Mouse (Mus musculus): ENCODE data around the gene Bves. TPM values are rescaled to one million over a fixed set of nuclear protein-coding genes. Genes with fewer than 3 reads are reported as not detected.
A peak's percentile ranks its signal among the peaks of the same experiment; 100 is the strongest.
"Not testable (repeated sequence)": the region's sequence is repeated elsewhere in the genome, so short reads cannot be mapped to it uniquely, and the experiment has no call there.

Gene Bves
- polyA plus RNA-seq (2015; fragmentation: Nextera tagmentation; extraction: Ambion mirVana), result 1.7 and 1.9 TPM in 2 replicates

GRCm38 (mm10) chr10:45335434-45336422, at the start of gene Bves:
Gene Bves (plus strand): TSS chr10:45335772.
- peak within 1 kb of the TSS; percentile 70 for H3K9ac ChIP-seq (ENCODE audit: low read length)
- no peaks in the 10 kb centered on the region for H3K36me3 ChIP-seq (ENCODE audit: control insufficient read depth, insufficient read depth, low read length)
- WGBS, result 2% methylated on average over 74 of the region's 116 CpGs
- H3K4me2 ChIP-seq (ENCODE audit: low read depth, low read length), result peak within 1 kb of the TSS; percentile 85
- ATAC-seq (ENCODE audit: low read depth), result peak; percentile 79
- no peaks in the 10 kb centered on the region for H3K4me1 ChIP-seq (replicated peaks; ENCODE audit: control insufficient read depth, insufficient read depth, low read length)
- peaks cover 21% of the 10 kb centered on the region for H3K27me3 ChIP-seq (ENCODE audit: control insufficient read depth, insufficient read depth, low read depth, low read length)
- H3K27ac ChIP-seq (ENCODE audit: low read length), result no peak within 1 kb of the TSS
- no peaks in the 10 kb centered on the region for H3K9me3 ChIP-seq (ENCODE audit: control insufficient read depth, low read length)
- H3K4me3 ChIP-seq (ENCODE audit: low read length), result peak within 1 kb of the TSS; percentile 70

- Histone ChIP-seq H3K4me3 (ENCODE audit: low read length) (no peak overlapping the region), H3K9ac (ENCODE audit: low read length) (no peak overlapping the region), H3K27me3 (ENCODE audit: control insufficient read depth, insufficient read depth, low read depth, low read length) (peaks cover 23% of the 10 kb centered on the region), H3K36me3 (ENCODE audit: control insufficient read depth, insufficient read depth, low read length) (no peaks in the 10 kb centered on the region), H3K4me1 (replicated peaks; ENCODE audit: control insufficient read depth, insufficient read depth, low read length) (peaks cover 4% of the 10 kb centered on the region), H3K9me3 (ENCODE audit: control insufficient read depth, low read length) (no peaks in the 10 kb centered on the region), H3K27ac (ENCODE audit: low read length) (no peak overlapping the region), H3K4me2 (ENCODE audit: low read depth, low read length) (no peak overlapping the region)
- WGBS, result 34% methylated on average over 7 of the region's 7 CpGs
- ATAC-seq (ENCODE audit: low read depth), result no peak
Observed at GRCm38 (mm10) chr10:45288351-45288750, 47.2 kb upstream of the Bves start.

- no peaks in the 10 kb centered on the region for H3K36me3 ChIP-seq (ENCODE audit: control insufficient read depth, insufficient read depth, low read length)
- peak overlapping the region; percentile 69 for H3K9ac ChIP-seq (ENCODE audit: low read length)
- H3K4me3 ChIP-seq (ENCODE audit: low read length), result peak overlapping the region; percentile 61
- H3K27ac ChIP-seq (ENCODE audit: low read length), result no peak overlapping the region
- peaks cover 4% of the 10 kb centered on the region for H3K4me1 ChIP-seq (replicated peaks; ENCODE audit: control insufficient read depth, insufficient read depth, low read length)
- WGBS, result 1% methylated on average over 71 of the region's 71 CpGs
- peaks cover 23% of the 10 kb centered on the region for H3K27me3 ChIP-seq (ENCODE audit: control insufficient read depth, insufficient read depth, low read depth, low read length)
- H3K4me2 ChIP-seq (ENCODE audit: low read depth, low read length), result peak overlapping the region; percentile 95
- peak; percentile 76 for ATAC-seq (ENCODE audit: low read depth)
- no peaks in the 10 kb centered on the region for H3K9me3 ChIP-seq (ENCODE audit: control insufficient read depth, low read length)
Observed at GRCm38 (mm10) chr10:45289218-45290105, 46.1 kb upstream of the Bves start.

GRCm38 (mm10) chr10:45290618-45291017, 45.0 kb upstream of the Bves start:
- no peak overlapping the region for H3K9ac ChIP-seq (ENCODE audit: low read length)
- 59% methylated on average over 5 of the region's 5 CpGs for WGBS
- ATAC-seq (ENCODE audit: low read depth), result no peak
- H3K27ac ChIP-seq (ENCODE audit: low read length), result no peak overlapping the region
- H3K4me1 ChIP-seq (replicated peaks; ENCODE audit: control insufficient read depth, insufficient read depth, low read length), result peaks cover 4% of the 10 kb centered on the region
- H3K9me3 ChIP-seq (ENCODE audit: control insufficient read depth, low read length), result no peaks in the 10 kb centered on the region
- H3K4me3 ChIP-seq (ENCODE audit: low read length), result no peak overlapping the region
- H3K36me3 ChIP-seq (ENCODE audit: control insufficient read depth, insufficient read depth, low read length), result no peaks in the 10 kb centered on the region
- H3K4me2 ChIP-seq (ENCODE audit: low read depth, low read length), result no peak overlapping the region
- H3K27me3 ChIP-seq (ENCODE audit: control insufficient read depth, insufficient read depth, low read depth, low read length), result peaks cover 23% of the 10 kb centered on the region

- H3K9me3 ChIP-seq (ENCODE audit: control insufficient read depth, low read length); H3K4me2 ChIP-seq (ENCODE audit: low read depth, low read length); H3K36me3 ChIP-seq (ENCODE audit: control insufficient read depth, insufficient read depth, low read length); H3K4me1 ChIP-seq (replicated peaks; ENCODE audit: control insufficient read depth, insufficient read depth, low read length); H3K27ac ChIP-seq (ENCODE audit: low read length); H3K9ac ChIP-seq (ENCODE audit: low read length); H3K4me3 ChIP-seq (ENCODE audit: low read length): not testable (repeated sequence)
- WGBS, result 25% methylated on average over 4 of the region's 4 CpGs
- peaks cover 23% of the 10 kb centered on the region for H3K27me3 ChIP-seq (ENCODE audit: control insufficient read depth, insufficient read depth, low read depth, low read length)
- ATAC-seq (ENCODE audit: low read depth), result peak; percentile 23; the same call in 1 of the 2 replicates
Observed at GRCm38 (mm10) chr10:45292159-45292558, 43.4 kb upstream of the Bves start.

GRCm38 (mm10) chr10:45295093-45295492, 40.5 kb upstream of the Bves start:
- Histone ChIP-seq H3K4me1 (replicated peaks; ENCODE audit: control insufficient read depth, insufficient read depth, low read length) (no peaks in the 10 kb centered on the region), H3K9me3 (ENCODE audit: control insufficient read depth, low read length) (no peaks in the 10 kb centered on the region)

GRCm38 (mm10) chr10:45298503-45298902, 37.1 kb upstream of the Bves start:
- 71% methylated on average over 6 of the region's 6 CpGs for WGBS

More at GRCm38 (mm10) chr10:45295093-45295492, 40.5 kb upstream of the Bves start:
- no peak overlapping the region for H3K9ac ChIP-seq (ENCODE audit: low read length)
- ATAC-seq (ENCODE audit: low read depth), result no peak
- H3K36me3 ChIP-seq (ENCODE audit: control insufficient read depth, insufficient read depth, low read length), result no peaks in the 10 kb centered on the region
- H3K27ac ChIP-seq (ENCODE audit: low read length), result no peak overlapping the region
- WGBS, result 73% methylated on average over 5 of the region's 5 CpGs
- no peak overlapping the region for H3K4me3 ChIP-seq (ENCODE audit: low read length)
- H3K27me3 ChIP-seq (ENCODE audit: control insufficient read depth, insufficient read depth, low read depth, low read length), result peaks cover 6% of the 10 kb centered on the region
- H3K4me2 ChIP-seq (ENCODE audit: low read depth, low read length), result no peak overlapping the region

GRCm38 (mm10) chr10:45299509-45299908, 36.1 kb upstream of the Bves start:
- Histone ChIP-seq H3K4me3 (ENCODE audit: low read length) (no peak overlapping the region), H3K9me3 (ENCODE audit: control insufficient read depth, low read length) (no peaks in the 10 kb centered on the region), H3K9ac (ENCODE audit: low read length) (no peak overlapping the region), H3K4me1 (replicated peaks; ENCODE audit: control insufficient read depth, insufficient read depth, low read length) (no peaks in the 10 kb centered on the region), H3K27ac (ENCODE audit: low read length) (no peak overlapping the region), H3K27me3 (ENCODE audit: control insufficient read depth, insufficient read depth, low read depth, low read length) (no peaks in the 10 kb centered on the region), H3K4me2 (ENCODE audit: low read depth, low read length) (no peak overlapping the region), H3K36me3 (ENCODE audit: control insufficient read depth, insufficient read depth, low read length) (no peaks in the 10 kb centered on the region)
- ATAC-seq (ENCODE audit: low read depth), result no peak
- 73% methylated on average over 4 of the region's 4 CpGs for WGBS

More at GRCm38 (mm10) chr10:45298503-45298902, 37.1 kb upstream of the Bves start:
- H3K9me3 ChIP-seq (ENCODE audit: control insufficient read depth, low read length), result no peaks in the 10 kb centered on the region
- no peak overlapping the region for H3K4me3 ChIP-seq (ENCODE audit: low read length)
- H3K36me3 ChIP-seq (ENCODE audit: control insufficient read depth, insufficient read depth, low read length), result no peaks in the 10 kb centered on the region
- no peak for ATAC-seq (ENCODE audit: low read depth)
- no peak overlapping the region for H3K9ac ChIP-seq (ENCODE audit: low read length)
- no peak overlapping the region for H3K4me2 ChIP-seq (ENCODE audit: low read depth, low read length)
- H3K27ac ChIP-seq (ENCODE audit: low read length), result no peak overlapping the region
- H3K4me1 ChIP-seq (replicated peaks; ENCODE audit: control insufficient read depth, insufficient read depth, low read length), result no peaks in the 10 kb centered on the region
- no peaks in the 10 kb centered on the region for H3K27me3 ChIP-seq (ENCODE audit: control insufficient read depth, insufficient read depth, low read depth, low read length)
